Mouse (Mus musculus): Measurements from ENCODE around the gene Lgmn.

The Lgmn gene

GRCm38 (mm10) chr12:102439632-102440023 is at the start of gene Lgmn:
TSS of gene Lgmn (minus strand) at chr12:102439813.
- peak; percentile 99 for DNase-seq (ENCODE audit: low spot score in 2 of 2)

- DNase-seq (ENCODE audit: low spot score in 2 of 2): no peak
These were observed 45.3 kb upstream of the Lgmn start for GRCm38 (mm10) chr12:102484946-102485345.

- DNase-seq (ENCODE audit: low spot score in 2 of 2): no peak
These were observed 40.9 kb upstream of the Lgmn start for GRCm38 (mm10) chr12:102480481-102480880.

GRCm38 (mm10) chr12:102474411-102474810 is 34.8 kb upstream of the Lgmn start:
- no peak for DNase-seq (ENCODE audit: low spot score in 2 of 2)

GRCm38 (mm10) chr12:102468894-102469764 is 29.5 kb upstream of the Lgmn start, which contains the start of gene Golga5:
TSS of gene Golga5 (plus strand) at chr12:102469135.
- peak; percentile 95 to 97 for DNase-seq (ENCODE audit: low spot score in 2 of 2)

- no peak for DNase-seq (ENCODE audit: low spot score in 2 of 2)
These were observed 28.5 kb upstream of the Lgmn start for GRCm38 (mm10) chr12:102468136-102468535.

- no peak for DNase-seq (ENCODE audit: low spot score in 2 of 2)
These were observed 25.0 kb upstream of the Lgmn start for GRCm38 (mm10) chr12:102464650-102465049.

GRCm38 (mm10) chr12:102461177-102461576 is 21.6 kb upstream of the Lgmn start:
- DNase-seq (ENCODE audit: low spot score in 2 of 2): no peak

- DNase-seq (ENCODE audit: low spot score in 2 of 2): no peak
These were observed 20.4 kb upstream of the Lgmn start for GRCm38 (mm10) chr12:102460014-102460413.

GRCm38 (mm10) chr12:102456467-102457193 is 17.0 kb upstream of the Lgmn start:
- DNase-seq (ENCODE audit: low spot score in 2 of 2): no peak

- DNase-seq (ENCODE audit: low spot score in 2 of 2): no peak
These were observed 14.0 kb upstream of the Lgmn start for GRCm38 (mm10) chr12:102453581-102453980.

- DNase-seq (ENCODE audit: low spot score in 2 of 2): no peak
These were observed 11.7 kb upstream of the Lgmn start for GRCm38 (mm10) chr12:102451126-102451851.

GRCm38 (mm10) chr12:102450437-102450836 is 10.8 kb upstream of the Lgmn start:
- DNase-seq (ENCODE audit: low spot score in 2 of 2): no peak

- no peak for DNase-seq (ENCODE audit: low spot score in 2 of 2)
These were observed 5.8 kb upstream of the Lgmn start for GRCm38 (mm10) chr12:102445436-102445835.

- DNase-seq (ENCODE audit: low spot score in 2 of 2): no peak
These were observed 4.1 kb upstream of the Lgmn start for GRCm38 (mm10) chr12:102443676-102444075.

GRCm38 (mm10) chr12:102442639-102443038 is 3.0 kb upstream of the Lgmn start:
- no peak for DNase-seq (ENCODE audit: low spot score in 2 of 2)

GRCm38 (mm10) chr12:102441141-102441540 is 1.5 kb upstream of the Lgmn start:
- DNase-seq (ENCODE audit: low spot score in 2 of 2): no peak

- no peak for DNase-seq (ENCODE audit: low spot score in 2 of 2)
These were observed 938 bp upstream of the Lgmn start for GRCm38 (mm10) chr12:102440551-102440950.

- DNase-seq (ENCODE audit: low spot score in 2 of 2): no peak
These were observed 506 bp downstream of the Lgmn start for GRCm38 (mm10) chr12:102438983-102439631.

GRCm38 (mm10) chr12:102437952-102438351 is 1.7 kb downstream of the Lgmn start:
- DNase-seq (ENCODE audit: low spot score in 2 of 2): no peak

- DNase-seq (ENCODE audit: low spot score in 2 of 2): no peak
These were observed 2.6 kb downstream of the Lgmn start for GRCm38 (mm10) chr12:102436939-102437526.
